19 mouse cellular contexts compared by ENCODE assay signal in the genomic region with DNA sequence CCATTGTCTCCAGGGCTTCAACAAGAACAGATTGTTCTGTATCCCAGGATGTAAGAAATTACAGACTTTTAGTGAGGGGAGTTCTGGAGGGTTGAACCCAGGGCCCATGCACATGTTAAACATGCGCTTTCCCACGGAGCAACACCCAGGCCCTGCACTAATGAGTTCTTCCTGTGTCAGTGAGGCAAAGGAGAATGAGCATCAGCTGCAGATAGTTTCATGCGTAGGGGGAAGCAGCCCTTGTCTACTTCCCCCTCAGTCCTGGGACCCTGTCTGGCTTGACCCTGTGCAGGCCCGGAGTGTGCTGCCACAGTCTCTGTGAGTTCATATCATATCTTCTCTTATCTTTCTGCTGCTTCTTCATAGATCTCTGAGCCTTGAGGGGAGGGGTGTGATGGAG. TPM values are rescaled to one million over a fixed set of nuclear protein-coding genes. Genes with fewer than 3 reads are reported as not detected.
DNase-seq lines count a peak whose midpoint lies in the region; ATAC-seq and TF ChIP-seq lines count a peak whose summit lies in the region.
"Had no signal": no experiment of that assay in that cellular context is flagged by ENCODE, and none has a peak within 500 bp of the region (broad histone marks: within the 10 kb centered on the region; RNA-seq: fewer than 3 reads in every experiment).

No protein-coding gene starts in this region.

- TF ChIP-seq EP300 in heart, postnatal 0 days (IDR thresholded peaks at IDR 0.05; ENCODE audit: low read depth), result no peak

- H3K4me3 ChIP-seq in heart, postnatal 0 days (ENCODE audit: low read depth, low read length), result no peak overlapping the region
- no peak overlapping the region for H3K4me3 ChIP-seq in lung, adult 2 months (replicated peaks; ENCODE audit: extremely low read depth, low read depth, low read length)
- H3K4me3 ChIP-seq: forebrain, embryonic 10.5 days; left cerebral cortex, adult 2 months; stomach, embryonic 15.5 days had no signal

- no peak for TF ChIP-seq CTCF in heart, postnatal 0 days (IDR thresholded peaks at IDR 0.05; ENCODE audit: low read depth)
- no peak for TF ChIP-seq CTCF in lung, adult 2 months (IDR thresholded peaks at IDR 0.05; ENCODE audit: insufficient read depth, low read length)

- no peak for DNase-seq in heart, postnatal 0 days (ENCODE audit: low spot score)
- no peak for DNase-seq in heart, adult 8-10 months (ENCODE audit: low spot score)
- DNase-seq in embryo, embryonic 10.5 days (ENCODE audit: low spot score), result peak; percentile 32
- DNase-seq in embryo, embryonic 9.5 days (ENCODE audit: extremely low spot score), result peak; percentile 22
- peak; percentile 41 to 61 for DNase-seq in kidney, postnatal 4 days
- no peak for DNase-seq in lung, adult 2 months
- DNase-seq: adrenal gland, adult 8-10 months; cerebellum, adult 18-20 months; gastrocnemius, postnatal 10 days; lung, adult 18-20 months; midbrain, embryonic 14.5 days; right cerebral cortex, adult 18-20 months had no signal

- H3K9ac ChIP-seq in heart, postnatal 0 days (replicated peaks; ENCODE audit: low read depth, low read length), result no peak overlapping the region
- H3K9ac ChIP-seq: stomach, embryonic 15.5 days had no signal

- TF ChIP-seq POLR2A in lung, adult 2 months (IDR thresholded peaks at IDR 0.05; ENCODE audit: borderline replicate concordance, extremely low read depth, low read depth, low read length), result no peak

- H3K9me3 ChIP-seq in heart, postnatal 0 days (replicated peaks; ENCODE audit: control insufficient read depth, low read length), result no peaks in the 10 kb centered on the region
- H3K9me3 ChIP-seq: forebrain, embryonic 10.5 days; stomach, embryonic 15.5 days had no signal

- peak; percentile 22; the same call in 1 of the 2 replicates for ATAC-seq in heart, postnatal 0 days (ENCODE audit: insufficient read depth, low read depth)
- no peak for ATAC-seq in inflammation-experienced regulatory T-cells, adult 6 months
- ATAC-seq: CD4-positive, CD25-positive, alpha-beta regulatory T cell, adult 4 months; hindbrain, postnatal 0 days had no signal

- H3K4me1 ChIP-seq in heart, postnatal 0 days (ENCODE audit: control insufficient read depth, insufficient read depth), result peaks cover 9% of the 10 kb centered on the region; the same call in 1 of the 2 replicates
- no peaks in the 10 kb centered on the region for H3K4me1 ChIP-seq in lung, adult 2 months (ENCODE audit: control insufficient read depth, insufficient read depth, low read length)
- H3K4me1 ChIP-seq: stomach, embryonic 15.5 days had no signal

- H3K4me2 ChIP-seq in heart, postnatal 0 days (ENCODE audit: low read depth, low read length), result no peak overlapping the region
- H3K4me2 ChIP-seq: stomach, embryonic 15.5 days had no signal

- H3K27me3 ChIP-seq in heart, postnatal 0 days (ENCODE audit: control insufficient read depth, insufficient read depth, low read length), result no peaks in the 10 kb centered on the region
- H3K27me3 ChIP-seq: stomach, embryonic 15.5 days had no signal

- peak overlapping the region; percentile 54 for H3K27ac ChIP-seq in heart, postnatal 0 days (ENCODE audit: low read depth)
- H3K27ac ChIP-seq: forebrain, embryonic 10.5 days; hindbrain, postnatal 0 days; left cerebral cortex, adult 2 months; stomach, embryonic 15.5 days had no signal

- H3K36me3 ChIP-seq in heart, postnatal 0 days (replicated peaks; ENCODE audit: control insufficient read depth, insufficient read depth, low read length), result no peaks in the 10 kb centered on the region
- H3K36me3 ChIP-seq: stomach, embryonic 15.5 days had no signal

- 50% methylated on average over 4 of the region's 4 CpGs for WGBS in heart, postnatal 0 days
- 75% methylated on average over 4 of the region's 4 CpGs for WGBS in lung, adult 2 months

RNA-seq across cellular contexts. Expression of a gene that starts 29.0 kb away (rescaled TPM):
- total RNA-seq in heart, postnatal 0 days (2014; rRNA removed; ENCODE audit: low replicate concordance), result 105 and 161 TPM in 2 replicates
- polyA plus RNA-seq in heart, postnatal 0 days (2015; fragmentation: Nextera tagmentation; extraction: Ambion mirVana), result 62.1 and 63.9 TPM in 2 replicates
- total RNA-seq in heart, adult 8-10 months (2022), result 10 to 100 TPM; 19.6 to 24.5 (median 21.5) TPM
- 10 to 100 TPM; 34.3 TPM for polyA plus RNA-seq in inflammation-experienced regulatory T-cells, adult 6 months (2017; shearing (Covaris generic))
- 116 TPM in 2 replicates for polyA plus RNA-seq in lung, adult 2 months (2012; rRNA removed)

RNA-seq across cellular contexts. Expression of a gene that starts 49.4 kb away (rescaled TPM):
- total RNA-seq in heart, postnatal 0 days (2014; rRNA removed; ENCODE audit: low replicate concordance), result not detected in 2 replicates
- polyA plus RNA-seq in heart, postnatal 0 days (2015; fragmentation: Nextera tagmentation; extraction: Ambion mirVana), result 0.05 and 0.18 TPM in 2 replicates
- total RNA-seq in heart, adult 8-10 months (2022), result under 1 TPM in 2 of 4 experiments, not detected in 2; 0.19 to 0.32 TPM
- 10 to 100 TPM in 1 of 3 experiments, 1 to 10 TPM in 2; 4.1 to 15.3 (median 4.7) TPM for polyA plus RNA-seq in inflammation-experienced regulatory T-cells, adult 6 months (2017; shearing (Covaris generic))
- 1.6 and 2.3 TPM in 2 replicates for polyA plus RNA-seq in lung, adult 2 months (2012; rRNA removed)
- total RNA-seq: MEL had no signal

Comparison
In these comparisons a context has a peak if more than half of its experiments do, and no peak if none do; other contexts are left out.
1. DNase-seq: peak in embryo, embryonic 10.5 days (single experiment), embryo, embryonic 9.5 days (single experiment) and kidney, postnatal 4 days (2 of 2); none in heart, postnatal 0 days (single experiment), heart, adult 8-10 months (single experiment) and lung, adult 2 months (single experiment).